Mouse (Mus musculus) thymus, adult 2 months (tissue): ENCODE data around the gene Mxd4.

Source experiments
- CTCF ChIP-seq: fragments of 200-500 bp; IDR thresholded peaks from 2 replicates; pipeline ENCODE4 v1.5.1; 2012; ENCODE audit warnings: mild to moderate bottlenecking, control low read depth, low read length, moderate library complexity, borderline replicate concordance; ENCODE audit not compliant: control insufficient read depth, poor library complexity, insufficient read depth; ENCODE audit errors: extremely low read depth
- POLR2A ChIP-seq: fragments of 200-500 bp; IDR thresholded peaks from 2 replicates; pipeline ENCODE4 v1.6.1; 2012; ENCODE audit warnings: mild to moderate bottlenecking, low read length, control low read depth, moderate library complexity; ENCODE audit not compliant: control insufficient read depth, poor library complexity, insufficient read depth; ENCODE audit errors: extremely low read depth

GRCm38 (mm10) chr5:34132731-34133130, 54.8 kb downstream of the Mxd4 start:
- TF ChIP-seq POLR2A (no peak), CTCF (no peak)
